Mouse (Mus musculus) MEL (cell line): ENCODE measurements around the gene Ccdc7b. TPM values are rescaled to one million over a fixed set of nuclear protein-coding genes. Genes with fewer than 3 reads are reported as not detected.

Experiments
- DNase-seq: peaks from one replicate; pipeline ENCODE4 v3.0.0; 2011; ENCODE audit warnings: low read depth, low spot score
- H3K27ac ChIP-seq: 2 replicates; pipeline ENCODE4 v1.5.1; 2012; ENCODE audit warnings: low read depth, mild to moderate bottlenecking, control low read depth, low read length, moderate library complexity; ENCODE audit not compliant: control insufficient read depth
- H3K27me3 ChIP-seq, 2 experiments: fragments of 150-350 bp in 1 of 2; sonication (generic) in 1 of 2; 2 replicates each; pipeline ENCODE4 v1.6.1; 2012; ENCODE audit warnings: low read length in 2 of 2, mild to moderate bottlenecking in 2 of 2, improper control_type of control experiment in 1 of 2, moderate library complexity in 1 of 2; ENCODE audit not compliant: insufficient read depth in 2 of 2, control insufficient read depth in 1 of 2
- H3K36me3 ChIP-seq, 2 experiments: 2 replicates each; pipeline ENCODE4 v1.6.1; 2012 to 2014; ENCODE audit warnings: low read length in 2 of 2, improper control_type of control experiment in 1 of 2, inconsistent platforms in 1 of 2, mild to moderate bottlenecking in 1 of 2; ENCODE audit not compliant: insufficient read depth in 2 of 2, control insufficient read depth in 1 of 2
- H3K4me1 ChIP-seq, 2 experiments: fragments of 150-350 bp in 1 of 2; sonication (generic) in 1 of 2; 2 replicates each; pipeline ENCODE4 v1.6.1; 2012; ENCODE audit warnings: low read length in 2 of 2, improper control_type of control experiment in 1 of 2, mild to moderate bottlenecking in 1 of 2; ENCODE audit not compliant: insufficient read depth in 2 of 2, control insufficient read depth in 1 of 2
- H3K4me3 ChIP-seq, 2 experiments: fragments of 150-350 bp in 1 of 2; sonication (generic) in 1 of 2; 2 replicates each; pipeline ENCODE4 v1.5.1; 2012; ENCODE audit warnings: low read depth in 2 of 2, low read length in 2 of 2, mild to moderate bottlenecking in 2 of 2, moderate library complexity in 2 of 2, control low read depth in 1 of 2, improper control_type of control experiment in 1 of 2; ENCODE audit not compliant: control insufficient read depth in 1 of 2, insufficient read depth in 1 of 2
- H3K79me2 ChIP-seq: 2 replicates; pipeline ENCODE4 v1.6.1; 2012; ENCODE audit warnings: mild to moderate bottlenecking, low read length, moderate library complexity; ENCODE audit not compliant: control insufficient read depth, poor library complexity, insufficient read depth
- H3K9ac ChIP-seq: 2 replicates; pipeline ENCODE4 v1.6.1; 2012; ENCODE audit warnings: low read depth, mild to moderate bottlenecking, control low read depth, low read length, moderate library complexity; ENCODE audit not compliant: control insufficient read depth, poor library complexity, severe bottlenecking
- H3K9me3 ChIP-seq: fragments of 150-350 bp; sonication (generic); replicated peaks from 2 replicates; pipeline ENCODE4 v1.6.1; 2012; ENCODE audit warnings: mild to moderate bottlenecking, low read length, improper control_type of control experiment, moderate library complexity; ENCODE audit not compliant: insufficient read depth
- MYB ChIP-seq: IDR thresholded peaks from 2 replicates; pipeline ENCODE4 v1.6.1; 2011; ENCODE audit warnings: mild to moderate bottlenecking, low read depth, low read length, improper control_type of control experiment
- POLR2A ChIP-seq, 2 experiments: IDR thresholded peaks; 2 replicates each; pipeline ENCODE4 v1.6.1; 2011 to 2012; ENCODE audit warnings: low read length in 2 of 2, mild to moderate bottlenecking in 2 of 2, control low read depth in 1 of 2, improper control_type of control experiment in 1 of 2, low read depth in 1 of 2, moderate library complexity in 1 of 2; ENCODE audit not compliant: control insufficient read depth in 1 of 2, insufficient read depth in 1 of 2, poor library complexity in 1 of 2
- polyA plus RNA-seq, 2 experiments: library from polyadenylated mRNA; stranded (reverse) in 1 of 2; unstranded in 1 of 2; fragments of >175 nt in 1 of 2; fragments of >200 nt in 1 of 2; gene quantifications; 2 replicates each; pipeline versions ENCODE4 v1.2.1 to v1.2.4; 2012; ENCODE audit warnings: low replicate concordance in 2 of 2, low read depth in 1 of 2; ENCODE audit not compliant: insufficient read length in 2 of 2, insufficient read depth in 1 of 2, missing spikeins in 1 of 2
- total RNA-seq: library from RNA; depleted of rRNA; stranded (reverse); fragments of 300-350 nt; gene quantifications from 2 replicates; pipeline ENCODE4 v1.2.3, GENCODE M21; 2012; rRNA removed

Gene Ccdc7b
- total and polyA plus RNA-seq, 3 experiments, result not detected

DNA sequence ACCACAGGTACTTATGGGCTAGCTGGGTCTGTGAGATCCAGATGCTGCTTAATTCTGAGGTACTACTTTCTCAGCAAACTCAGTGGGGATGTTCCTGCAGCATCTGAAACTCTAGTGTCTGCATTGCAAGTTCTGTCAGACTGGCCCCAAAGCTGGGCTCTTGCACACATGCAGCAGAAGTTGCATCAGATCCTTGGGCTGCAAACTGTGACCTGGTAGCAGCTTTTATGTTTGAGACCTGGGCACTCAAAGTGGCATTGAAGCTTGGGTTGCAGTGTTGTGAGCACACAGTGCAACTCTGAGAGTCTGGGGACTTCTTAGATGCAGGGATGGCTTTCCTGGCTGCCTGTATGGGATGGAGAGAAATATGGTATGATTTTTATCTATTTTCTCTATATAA, 66.5 kb downstream of the Ccdc7b start:
- TF ChIP-seq POLR2A (IDR thresholded peaks at IDR 0.05; ENCODE audit: control insufficient read depth in 1 of 2, insufficient read depth in 1 of 2, low read depth in 1 of 2, low read length in 2 of 2, poor library complexity in 1 of 2) (no peak), MYB (no peak)
- TF ChIP-seq, all 39 proteins: peak for 0
- Histone ChIP-seq H3K9ac (no peak overlapping the region), H3K9me3 (no peaks in the 10 kb centered on the region), H3K79me2 (no peaks in the 10 kb centered on the region), H3K27ac (no peak overlapping the region), H3K27me3 (no peaks in the 10 kb centered on the region), H3K36me3 (no peaks in the 10 kb centered on the region), H3K4me3 (no peak overlapping the region), H3K4me1 (no peaks in the 10 kb centered on the region)
- DNase-seq, result peak; percentile 5

Other genes starting within 250 kb of the Ccdc7b start
- not detected in 2 replicates for gene Ccdc7a, start 1.6 kb upstream of the Ccdc7b start, total RNA-seq
- under 1 TPM in 1 of 2 experiments, not detected in 1; 0.13 TPM for gene Ccdc7a, start 1.6 kb upstream of the Ccdc7b start, polyA plus RNA-seq
- gene Gm10999, start 64.5 kb downstream of the Ccdc7b start, total RNA-seq, result not detected in 2 replicates
- gene Gm10999, start 64.5 kb downstream of the Ccdc7b start, polyA plus RNA-seq, result not detected
- 8.5 and 11.3 TPM in 2 replicates for gene 2610044O15Rik8, start 167.3 kb downstream of the Ccdc7b start, total RNA-seq
- gene 2610044O15Rik8, start 167.3 kb downstream of the Ccdc7b start, polyA plus RNA-seq, result 100 to 1,000 TPM in 1 of 2 experiments, 1 to 10 TPM in 1; 7.7 to 333 TPM